13 mouse cellular contexts compared by ENCODE assay signal in genomic region chr15:85011895-85012661, GRCm38 (mm10). TPM values are rescaled to one million over a fixed set of nuclear protein-coding genes. Genes with fewer than 3 reads are reported as not detected.
A peak's percentile ranks its signal among the peaks of the same experiment; 100 is the strongest.
DNase-seq lines count a peak whose midpoint lies in the region; ATAC-seq and TF ChIP-seq lines count a peak whose summit lies in the region.
"Had no signal": no experiment of that assay in that cellular context is flagged by ENCODE, and none has a peak within 500 bp of the region (broad histone marks: within the 10 kb centered on the region; RNA-seq: fewer than 3 reads in every experiment).

No protein-coding gene starts in this region.

- no peaks in the 10 kb centered on the region for H3K9me3 ChIP-seq in forebrain, postnatal 0 days (ENCODE audit: low read length)
- H3K9me3 ChIP-seq in forebrain, embryonic 12.5 days, result no peaks in the 10 kb centered on the region
- no peaks in the 10 kb centered on the region for H3K9me3 ChIP-seq in hindbrain, embryonic 13.5 days

- no peak for ATAC-seq in forebrain, postnatal 0 days
- ATAC-seq in forebrain, embryonic 12.5 days (ENCODE audit: low FRiP score), result no peak
- no peak for ATAC-seq in hindbrain, embryonic 13.5 days (ENCODE audit: low FRiP score)

- no peak overlapping the region for H3K9ac ChIP-seq in forebrain, postnatal 0 days
- no peak overlapping the region for H3K9ac ChIP-seq in forebrain, embryonic 12.5 days
- H3K9ac ChIP-seq in hindbrain, embryonic 13.5 days, result 0 out of 2 replicates have a peak overlapping the region, but pooled peaks have one; percentile 24

- TF ChIP-seq POLR2A in kidney, adult 2 months (IDR thresholded peaks at IDR 0.05; ENCODE audit: low read depth, low read length), result no peak

- TF ChIP-seq CTCF in forebrain, postnatal 0 days (IDR thresholded peaks at IDR 0.05; ENCODE audit: low read depth), result no peak
- TF ChIP-seq CTCF in kidney, adult 2 months (conservative IDR thresholded peaks at IDR 0.05; ENCODE audit: insufficient read depth, insufficient read length, low read depth, low read length), result no peak

- no peak overlapping the region for H3K4me3 ChIP-seq in forebrain, postnatal 0 days (ENCODE audit: low read depth, low read length)
- H3K4me3 ChIP-seq in forebrain, embryonic 12.5 days (replicated peaks), result no peak overlapping the region
- H3K4me3 ChIP-seq in kidney, adult 2 months (ENCODE audit: insufficient read depth, low read depth, low read length), result no peak overlapping the region
- H3K4me3 ChIP-seq in hindbrain, embryonic 13.5 days, result no peak overlapping the region

- H3K4me2 ChIP-seq in forebrain, postnatal 0 days (ENCODE audit: low read depth), result no peak overlapping the region
- H3K4me2 ChIP-seq in forebrain, embryonic 12.5 days, result no peak overlapping the region
- H3K4me2 ChIP-seq in hindbrain, embryonic 13.5 days, result no peak overlapping the region

- H3K4me1 ChIP-seq in forebrain, postnatal 0 days (ENCODE audit: insufficient read depth), result 0 out of 2 replicates have a peak, but pooled peaks cover 3% of the 10 kb centered on the region
- peaks cover 11% of the 10 kb centered on the region for H3K4me1 ChIP-seq in forebrain, embryonic 12.5 days
- no peaks in the 10 kb centered on the region; the same call in 1 of the 2 replicates for H3K4me1 ChIP-seq in kidney, adult 2 months (ENCODE audit: control insufficient read depth, insufficient read depth, low read length)
- H3K4me1 ChIP-seq in hindbrain, embryonic 13.5 days (replicated peaks), result peaks cover 13% of the 10 kb centered on the region

- H3K36me3 ChIP-seq in forebrain, postnatal 0 days (ENCODE audit: insufficient read depth), result no peaks in the 10 kb centered on the region
- H3K36me3 ChIP-seq in forebrain, embryonic 12.5 days (replicated peaks), result no peaks in the 10 kb centered on the region
- no peaks in the 10 kb centered on the region for H3K36me3 ChIP-seq in kidney, adult 2 months (ENCODE audit: control insufficient read depth, insufficient read depth, low read length)
- no peaks in the 10 kb centered on the region for H3K36me3 ChIP-seq in hindbrain, embryonic 13.5 days

- 49% methylated on average over 19 of the region's 19 CpGs for WGBS in forebrain, postnatal 0 days
- WGBS in forebrain, embryonic 12.5 days, result 52% methylated on average over 19 of the region's 19 CpGs
- 28% methylated on average over 19 of the region's 19 CpGs for WGBS in kidney, adult 2 months
- WGBS in hindbrain, embryonic 13.5 days, result 37% methylated on average over 19 of the region's 19 CpGs

- 0 out of 2 replicates have a peak overlapping the region, but pooled peaks have one; percentile 21 for H3K27ac ChIP-seq in forebrain, postnatal 0 days (ENCODE audit: low read depth, low read length)
- H3K27ac ChIP-seq in forebrain, embryonic 12.5 days, result no peak overlapping the region
- no peak overlapping the region for H3K27ac ChIP-seq in kidney, adult 2 months (ENCODE audit: insufficient read depth, low read depth, low read length)
- H3K27ac ChIP-seq in hindbrain, embryonic 13.5 days, result 0 out of 2 replicates have a peak overlapping the region, but pooled peaks have one; percentile 40

- no peak for DNase-seq in forebrain, postnatal 0 days
- peak; percentile 24 to 42 for DNase-seq in kidney, postnatal 4 days
- no peak for DNase-seq in kidney, adult 2 months
- DNase-seq in lung, postnatal 25 days (ENCODE audit: low spot score), result peak; percentile 39
- no peak for DNase-seq in left cerebral cortex, adult 18-20 months (ENCODE audit: low spot score in 2 of 2)
- DNase-seq in gastrocnemius, adult 8-10 months (ENCODE audit: low spot score in 2 of 2), result no peak
- DNase-seq: cerebellum, adult 11 months; gastrocnemius, postnatal 14 days had no signal

- no peaks in the 10 kb centered on the region for H3K27me3 ChIP-seq in forebrain, postnatal 0 days (ENCODE audit: insufficient read depth, low read length)
- peaks cover 12% of the 10 kb centered on the region for H3K27me3 ChIP-seq in forebrain, embryonic 12.5 days
- H3K27me3 ChIP-seq in kidney, adult 2 months (replicated peaks; ENCODE audit: control insufficient read depth, insufficient read depth, low read length), result no peaks in the 10 kb centered on the region
- peaks cover 18% of the 10 kb centered on the region for H3K27me3 ChIP-seq in hindbrain, embryonic 13.5 days

RNA-seq across cellular contexts. Expression of gene Upk3a, which starts 4.9 kb away (rescaled TPM):
- total RNA-seq in forebrain, postnatal 0 days (2014; rRNA removed), result 1.1 and 2.2 TPM in 2 replicates
- 1.3 and 1.4 TPM in 2 replicates for polyA plus RNA-seq in forebrain, postnatal 0 days (2015; fragmentation: Nextera tagmentation; extraction: Ambion mirVana)
- polyA plus RNA-seq in forebrain, embryonic 12.5 days (2016; fragmentation: Nextera tagmentation; extraction: Ambion mirVana), result 0.24 TPM in 1 of 2 replicates, not detected in the other
- polyA plus RNA-seq in kidney, adult 2 months (2012; rRNA removed), result 19.6 and 24.9 TPM in 2 replicates
- 0.26 and 0.66 TPM in 2 replicates for polyA plus RNA-seq in hindbrain, embryonic 13.5 days (2015; fragmentation: Nextera tagmentation; extraction: Ambion mirVana)
- total RNA-seq in left cerebral cortex, adult 18-20 months (2021), result under 1 TPM; 0.35 to 0.42 TPM
- not detected for total RNA-seq in gastrocnemius, adult 8-10 months (2022)
- total RNA-seq: gastrocnemius, postnatal 14 days; left cerebral cortex, postnatal 14 days had no signal
- polyA plus RNA-seq: C2C12; neural tube, embryonic 11.5 days had no signal

RNA-seq across cellular contexts. Expression of gene Fam118a, which starts 16.7 kb away (rescaled TPM):
- total RNA-seq in forebrain, postnatal 0 days (2014; rRNA removed), result 27.9 and 32.8 TPM in 2 replicates
- 27.2 and 30.6 TPM in 2 replicates for polyA plus RNA-seq in forebrain, postnatal 0 days (2015; fragmentation: Nextera tagmentation; extraction: Ambion mirVana)
- 22.1 and 23.6 TPM in 2 replicates for polyA plus RNA-seq in forebrain, embryonic 12.5 days (2016; fragmentation: Nextera tagmentation; extraction: Ambion mirVana)
- 4.1 and 4.9 TPM in 2 replicates for polyA plus RNA-seq in kidney, adult 2 months (2012; rRNA removed)
- polyA plus RNA-seq in hindbrain, embryonic 13.5 days (2015; fragmentation: Nextera tagmentation; extraction: Ambion mirVana), result 26.7 and 30.4 TPM in 2 replicates
- total RNA-seq in left cerebral cortex, adult 18-20 months (2021), result 10 to 100 TPM; 25.6 to 27.1 TPM
- total RNA-seq in gastrocnemius, adult 8-10 months (2022), result 1 to 10 TPM; 4.3 to 6.2 (median 5.2) TPM

RNA-seq across cellular contexts. Expression of gene 5031439G07Rik, which starts 23.7 kb away (rescaled TPM):
- total RNA-seq in forebrain, postnatal 0 days (2014; rRNA removed), result 99.6 and 112 TPM in 2 replicates
- polyA plus RNA-seq in forebrain, postnatal 0 days (2015; fragmentation: Nextera tagmentation; extraction: Ambion mirVana), result 27.4 and 28.9 TPM in 2 replicates
- 14.2 and 14.5 TPM in 2 replicates for polyA plus RNA-seq in forebrain, embryonic 12.5 days (2016; fragmentation: Nextera tagmentation; extraction: Ambion mirVana)
- 21.7 and 24.1 TPM in 2 replicates for polyA plus RNA-seq in kidney, adult 2 months (2012; rRNA removed)
- polyA plus RNA-seq in hindbrain, embryonic 13.5 days (2015; fragmentation: Nextera tagmentation; extraction: Ambion mirVana), result 17.7 and 18.4 TPM in 2 replicates
- total RNA-seq in left cerebral cortex, adult 18-20 months (2021), result 10 to 100 TPM; 90.8 to 94.2 TPM
- 100 to 1,000 TPM; 103 to 132 (median 110) TPM for total RNA-seq in gastrocnemius, adult 8-10 months (2022)

Comparison
In these comparisons a context has a peak if more than half of its experiments do, and no peak if none do; other contexts are left out.
1. DNase-seq: peak in kidney, postnatal 4 days (2 of 2) and lung, postnatal 25 days (single experiment); none in forebrain, postnatal 0 days (single experiment), kidney, adult 2 months (single experiment), left cerebral cortex, adult 18-20 months (0 of 2) and gastrocnemius, adult 8-10 months (0 of 2).
2. H3K27ac ChIP-seq: peak in forebrain, postnatal 0 days (single experiment) and hindbrain, embryonic 13.5 days (single experiment); none in forebrain, embryonic 12.5 days (single experiment) and kidney, adult 2 months (single experiment).